Mouse (Mus musculus) layer of hippocampus, postnatal 10 days (tissue): ENCODE data around the gene Tubb4a. TPM values are rescaled to one million over a fixed set of nuclear protein-coding genes. Genes with fewer than 3 reads are reported as not detected.
"Not testable (repeated sequence)": the region's sequence is repeated elsewhere in the genome, so short reads cannot be mapped to it uniquely, and the experiment has no call there.

ENCODE experiments used
- DNase-seq, 2 experiments: peaks; one replicate each; pipeline ENCODE4 v3.0.0; 2021; ENCODE audit warnings: low spot score in 2 of 2
- total RNA-seq, 2 experiments: library from RNA; stranded (reverse); gene quantifications; 2 replicates each; pipeline ENCODE4 v1.2.3; 2021

The Tubb4a gene
- total RNA-seq, 2 experiments from 2014 or later: 487 to 549 TPM

- DNase-seq: peak; percentile 80 to 84
These were observed 28.1 kb downstream of the Tubb4a start, which contains the start of gene Slc25a23 for GRCm38 (mm10) chr17:57059486-57059977. Slc25a23 (minus strand) TSS chr17:57059863.

DNA sequence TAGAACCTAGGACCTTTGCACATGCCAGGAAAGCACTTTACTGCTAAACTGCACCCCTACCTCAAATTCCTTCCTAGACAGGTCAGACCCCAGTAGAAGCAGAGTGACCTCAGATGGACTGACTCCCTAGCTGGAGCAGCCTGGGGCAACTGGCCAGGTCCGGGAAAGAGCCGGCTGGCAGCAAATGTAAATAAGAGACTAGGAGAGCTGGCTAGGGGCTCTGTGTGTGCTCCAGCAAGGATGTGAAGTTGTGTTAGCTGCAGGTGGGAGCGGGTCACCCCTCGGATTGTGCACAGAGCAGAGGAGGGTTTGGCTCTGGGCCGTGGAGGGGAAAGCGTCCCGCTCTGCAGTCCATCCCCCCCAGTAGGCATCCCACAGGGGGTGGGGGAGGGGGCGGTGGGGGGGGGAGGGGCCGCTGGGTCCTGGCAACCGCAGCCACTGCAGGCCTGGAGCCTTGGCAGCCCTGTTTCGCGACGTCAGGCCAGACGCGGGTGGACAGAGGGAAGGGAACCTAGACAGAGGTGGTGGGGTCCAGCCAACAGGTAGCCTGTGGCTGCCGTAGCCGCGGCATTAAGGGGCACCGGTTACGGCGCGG lies 28.6 kb downstream of the Tubb4a start, which contains the start of gene Crb3:
TSS of gene Crb3 (plus strand) at position 215 of the 595 bp plus-strand sequence.
- DNase-seq: peak; percentile 52 to 64

DNA sequence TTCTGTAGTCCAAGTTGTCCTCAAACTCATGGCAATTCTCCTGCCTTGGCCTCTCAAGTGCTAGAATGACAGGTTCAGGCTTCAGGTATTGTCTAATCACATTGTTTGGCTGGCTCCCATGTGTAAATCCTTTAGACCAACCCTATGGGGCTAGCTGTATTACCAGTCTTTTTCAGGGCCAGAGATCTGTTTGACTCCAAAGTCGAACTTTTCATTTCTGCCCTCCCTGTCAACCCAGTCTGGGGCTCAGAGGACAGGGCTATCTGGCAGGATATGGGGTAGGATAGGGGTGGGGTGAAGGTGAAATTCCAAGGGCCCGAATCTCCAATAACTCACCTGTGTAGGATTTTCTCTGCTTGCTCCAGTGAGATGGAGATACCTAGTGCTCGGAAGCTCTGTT lies 31.3 kb downstream of the Tubb4a start:
- no peak for DNase-seq

- DNase-seq: not testable (repeated sequence)
These were observed 35.9 kb downstream of the Tubb4a start for GRCm38 (mm10) chr17:57051679-57052078.

- DNase-seq: no peak
These were observed 38.8 kb downstream of the Tubb4a start for GRCm38 (mm10) chr17:57048816-57049215.

GRCm38 (mm10) chr17:57047406-57047805 lies 40.2 kb downstream of the Tubb4a start:
- DNase-seq: no peak

DNA sequence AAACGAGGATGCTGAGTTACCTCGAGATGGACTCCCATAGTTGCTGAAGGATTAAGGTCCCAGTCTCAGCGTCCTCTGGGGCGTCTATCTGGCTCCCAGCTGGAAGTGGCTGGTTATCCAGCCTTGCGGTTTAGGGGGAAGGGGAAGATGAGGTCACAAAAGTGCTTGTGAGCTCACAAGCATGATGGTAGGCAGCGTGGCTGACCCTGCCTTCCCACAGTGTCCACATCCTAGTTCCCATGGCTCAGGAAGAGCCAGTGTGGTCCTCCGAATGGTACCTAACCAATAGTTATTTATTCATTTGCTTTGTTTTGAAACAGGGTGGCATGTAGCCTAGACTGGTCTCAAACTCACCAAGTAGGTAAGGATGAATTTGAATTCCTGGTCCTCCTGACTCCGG lies 46.0 kb downstream of the Tubb4a start, which contains the start of gene Slc25a41:
TSS of gene Slc25a41 (minus strand) at position 101 of the 400 bp plus-strand sequence.
- DNase-seq: no peak

DNA sequence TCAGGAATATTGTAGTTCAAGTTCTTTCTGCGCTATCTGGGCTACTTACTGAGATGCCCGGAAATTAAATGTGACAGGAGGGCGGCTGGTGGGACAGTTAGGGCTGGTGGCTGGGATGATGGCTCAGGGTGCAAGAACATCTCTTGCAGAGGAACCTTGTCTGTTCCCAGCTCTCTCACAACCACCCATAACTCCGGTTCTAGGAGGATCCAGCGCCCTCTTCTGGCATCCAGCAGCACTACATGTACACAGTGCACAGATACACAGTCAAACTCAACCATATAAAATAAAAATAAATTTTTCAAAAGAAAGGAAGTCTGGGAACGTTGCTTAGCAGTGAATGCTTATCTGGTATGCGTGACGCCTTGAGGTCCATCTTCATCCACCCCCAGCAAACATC lies 48.6 kb downstream of the Tubb4a start:
- DNase-seq: no peak

GRCm38 (mm10) chr17:57032854-57033253 lies 54.7 kb downstream of the Tubb4a start:
- no peak for DNase-seq

DNA sequence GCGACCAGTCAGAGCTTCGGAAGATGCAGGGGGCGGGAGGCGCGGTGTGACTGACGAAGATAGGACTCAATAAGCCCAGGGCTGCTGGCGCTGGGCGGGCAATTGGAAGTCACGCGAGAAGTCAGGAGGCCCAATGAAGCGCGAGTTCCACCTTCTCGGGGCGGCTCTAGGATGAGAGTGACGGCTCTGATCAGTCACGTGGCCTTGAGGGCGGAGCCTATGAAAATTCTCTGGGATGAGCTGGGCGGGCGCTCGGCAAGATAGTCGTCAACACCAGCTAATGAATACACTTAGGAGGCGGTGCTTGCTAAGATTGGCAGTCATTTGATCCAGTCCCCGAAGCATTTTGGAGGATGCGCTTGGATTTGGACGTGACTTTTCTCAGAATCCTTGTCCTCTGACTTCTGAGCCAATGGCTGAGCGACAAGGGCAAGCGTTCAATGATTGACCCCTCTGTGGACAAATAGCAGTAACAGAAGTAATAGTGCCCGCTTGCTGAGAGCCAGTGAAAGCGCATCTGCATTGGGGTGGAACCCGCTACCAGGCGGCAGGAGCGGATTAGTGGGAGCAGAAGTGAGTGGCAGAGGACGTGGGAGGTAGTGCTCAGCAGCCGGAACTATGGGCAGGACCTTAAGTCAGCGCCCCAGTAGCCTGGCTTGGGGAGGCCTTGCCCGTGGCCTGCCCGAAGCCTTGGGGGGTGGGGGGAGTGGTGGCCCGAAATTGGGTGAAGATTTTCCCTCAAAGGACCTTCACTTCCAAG lies 55.7 kb downstream of the Tubb4a start:
- DNase-seq: peak; percentile 98

- DNase-seq: peak; percentile 44 to 72
These were observed 56.5 kb downstream of the Tubb4a start, which contains the start of gene Khsrp for GRCm38 (mm10) chr17:57030931-57031660. Khsrp (minus strand) TSS chr17:57031522.

Other genes starting within 250 kb of the Tubb4a start
- gene Acsbg2, start 213.3 kb downstream of the Tubb4a start, total RNA-seq: not detected
- gene 1700061G19Rik, start 212.3 kb downstream of the Tubb4a start, total RNA-seq: under 1 TPM; 0.11 to 0.39 TPM
- 10 to 100 TPM; 68.7 to 72.0 TPM for gene Mllt1, start 152.4 kb downstream of the Tubb4a start, total RNA-seq
- not detected for gene Acer1, start 105.7 kb downstream of the Tubb4a start, total RNA-seq
- 10 to 100 TPM; 55.7 to 56.0 TPM for gene Clpp, start 97.5 kb downstream of the Tubb4a start, total RNA-seq
- 10 to 100 TPM; 27.8 to 34.0 TPM for gene Alkbh7, start 90.4 kb downstream of the Tubb4a start, total RNA-seq
- not detected for gene Pspn, start 87.8 kb downstream of the Tubb4a start, total RNA-seq
- 10 to 100 TPM; 45.0 to 47.4 TPM for gene Gtf2f1, start 76.5 kb downstream of the Tubb4a start, total RNA-seq
- gene Gm17949, start 76.3 kb downstream of the Tubb4a start, total RNA-seq: under 1 TPM in 1 of 2 experiments, not detected in 1; 0.41 TPM
- gene Khsrp, start 56.3 kb downstream of the Tubb4a start, total RNA-seq: 100 to 1,000 TPM; 105 to 116 TPM
- gene Slc25a41, start 46.1 kb downstream of the Tubb4a start, total RNA-seq: not detected
- 1 to 10 TPM in 1 of 2 experiments, under 1 TPM in 1; 0.45 to 1.1 TPM for gene Crb3, start 28.7 kb downstream of the Tubb4a start, total RNA-seq
- 100 to 1,000 TPM; 308 to 317 TPM for gene Slc25a23, start 27.9 kb downstream of the Tubb4a start, total RNA-seq
- gene Dennd1c, start 9.3 kb downstream of the Tubb4a start, total RNA-seq: 1 to 10 TPM; 1.2 to 1.9 TPM
- gene Tnfsf9, start 17.5 kb upstream of the Tubb4a start, total RNA-seq: 1 to 10 TPM in 1 of 2 experiments, under 1 TPM in 1; 0.75 to 1.0 TPM
- under 1 TPM in 1 of 2 experiments, not detected in 1; 0.42 TPM for gene Cd70, start 62.0 kb upstream of the Tubb4a start, total RNA-seq
- gene Tnfsf14, start 106.4 kb upstream of the Tubb4a start, total RNA-seq: not detected
- 1 to 10 TPM; 2.7 to 2.8 TPM for gene C3, start 140.4 kb upstream of the Tubb4a start, total RNA-seq
- gene Gpr108, start 160.7 kb upstream of the Tubb4a start, total RNA-seq: 10 to 100 TPM; 15.0 to 16.3 TPM
- gene Trip10, start 161.7 kb upstream of the Tubb4a start, total RNA-seq: 1 to 10 TPM; 6.6 to 8.0 TPM
- 1 to 10 TPM; 4.4 to 4.6 TPM for gene Vav1, start 191.3 kb upstream of the Tubb4a start, total RNA-seq